Mouse (Mus musculus) testis, adult 2 months (tissue): Measurements from ENCODE around the gene Hectd4.

Experiments used
- CTCF ChIP-seq: fragments of 200-500 bp; IDR thresholded peaks from 2 replicates; pipeline ENCODE4 v1.5.1; 2012; ENCODE audit warnings: low read depth, mild to moderate bottlenecking, inconsistent platforms, low read length, moderate library complexity; ENCODE audit not compliant: control insufficient read depth, insufficient read depth, insufficient replicate concordance
- POLR2A ChIP-seq: fragments of 200-500 bp; IDR thresholded peaks from 2 replicates; pipeline ENCODE4 v1.6.1; 2012; ENCODE audit warnings: low read depth, mild to moderate bottlenecking, inconsistent platforms, low read length, moderate library complexity; ENCODE audit not compliant: control insufficient read depth

- TF ChIP-seq CTCF (no peak), POLR2A (no peak)
Observed at GRCm38 (mm10) chr5:121217313-121217634, 2.7 kb upstream of the Hectd4 start.
